Mouse (Mus musculus) hindbrain, embryonic 11.5 days (tissue): ENCODE data around the gene Rps6kc1. TPM values are rescaled to one million over a fixed set of nuclear protein-coding genes. Genes with fewer than 3 reads are reported as not detected.

Experiments used
- polyA plus RNA-seq: library from polyadenylated mRNA; unstranded; fragments of >200 nt; fragmentation: Nextera tagmentation; extraction: Ambion mirVana; gene quantifications from 2 replicates; pipeline ENCODE4 v1.2.1, GENCODE M21; 2014

Rps6kc1 gene
- polyA plus RNA-seq, 1 experiment from 2014 or later = 19.0 TPM

Other genes starting within 250 kb of the Rps6kc1 start
- gene Angel2, start 13.3 kb upstream of the Rps6kc1 start, polyA plus RNA-seq = 58.4 and 63.3 TPM in 2 replicates
- 61.0 and 69.7 TPM in 2 replicates for gene Vash2, start 67.5 kb upstream of the Rps6kc1 start, polyA plus RNA-seq
- gene Flvcr1, start 114.4 kb upstream of the Rps6kc1 start, polyA plus RNA-seq = 9.5 and 9.6 TPM in 2 replicates
- gene Spata45, start 124.9 kb upstream of the Rps6kc1 start, polyA plus RNA-seq = not detected in 2 replicates
- gene Tatdn3, start 151.2 kb upstream of the Rps6kc1 start, polyA plus RNA-seq = 10.4 and 12.7 TPM in 2 replicates
- gene Nsl1, start 151.2 kb upstream of the Rps6kc1 start, polyA plus RNA-seq = 17.9 and 20.4 TPM in 2 replicates
- gene Batf3, start 186.1 kb upstream of the Rps6kc1 start, polyA plus RNA-seq = 4.6 TPM in 2 replicates